Mouse (Mus musculus) naive thymus-derived CD4-positive, alpha-beta T cell, adult 2 months (primary cell): ENCODE measurements around the gene Tbc1d4.

ENCODE experiments used
- DNase-seq: peaks from one replicate; pipeline ENCODE4 v3.0.0-alpha.2; 2011; ENCODE audit warnings: low read depth

Gene Tbc1d4

DNA sequence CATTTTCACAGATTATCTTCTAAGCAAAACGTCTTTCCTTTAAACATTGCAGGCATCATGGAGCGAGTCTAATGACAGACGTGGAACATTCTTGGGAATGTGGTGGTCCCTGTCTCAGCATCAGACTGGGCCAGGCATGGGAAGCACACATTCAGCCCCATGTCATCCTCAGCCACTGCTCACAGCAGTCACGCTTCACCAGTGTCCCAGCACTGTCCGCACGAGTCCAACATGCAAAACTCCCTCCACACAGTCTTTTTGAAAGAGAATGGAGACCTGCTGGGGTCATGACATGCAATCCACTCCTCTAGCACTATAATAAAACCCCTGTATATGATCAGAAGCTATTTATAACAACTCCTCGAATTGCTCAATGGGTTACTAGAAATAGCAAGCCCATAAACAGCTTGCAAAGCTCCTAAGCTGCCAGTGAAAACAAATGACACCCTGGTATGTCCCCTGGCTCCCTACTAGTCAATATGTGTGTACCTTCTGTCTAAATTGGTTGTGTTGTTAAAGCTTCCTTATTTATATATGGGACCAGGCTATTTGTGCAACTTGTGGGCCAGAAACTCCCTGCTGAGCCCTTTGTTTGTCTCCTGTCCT lies 76.8 kb downstream of the Tbc1d4 start:
- no peak for DNase-seq

DNA sequence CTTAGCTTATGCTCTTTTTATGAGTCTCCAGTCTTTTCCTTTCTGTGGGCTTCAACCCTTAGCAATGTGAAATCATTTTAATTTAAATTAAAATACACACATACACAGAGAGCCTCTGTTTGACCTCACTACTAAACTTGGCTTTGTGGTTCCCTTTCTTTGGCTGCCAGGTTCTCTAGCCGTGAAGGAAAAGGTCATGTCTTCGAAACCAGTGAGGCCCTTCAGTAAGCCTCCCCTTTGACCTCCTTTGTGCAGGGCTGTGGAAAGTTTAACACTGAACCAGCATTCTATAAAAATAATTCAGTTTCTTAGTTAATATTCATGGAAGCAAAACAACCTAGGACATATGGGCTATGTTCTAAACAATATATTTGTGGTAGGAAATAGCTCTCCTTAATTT lies 78.5 kb downstream of the Tbc1d4 start:
- no peak for DNase-seq

DNA sequence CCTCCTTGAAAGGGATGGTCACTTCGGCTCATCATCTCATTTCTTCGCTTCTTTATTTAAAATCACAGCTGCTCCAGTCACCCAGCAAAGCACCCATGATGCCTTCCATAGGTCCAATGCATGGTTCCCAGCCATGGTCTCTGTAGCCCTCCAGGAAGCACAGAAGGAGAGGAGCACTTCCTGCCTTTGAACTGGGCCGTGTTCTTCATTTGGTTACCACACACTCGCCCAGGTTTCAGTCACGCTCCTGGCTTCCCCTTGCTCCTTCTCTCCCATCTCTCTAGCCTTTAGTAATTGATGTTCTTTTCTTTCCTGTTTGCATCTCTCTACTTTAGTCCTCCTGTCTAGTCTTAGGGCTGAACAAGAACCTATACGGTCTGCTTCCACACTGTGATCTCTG lies 79.8 kb downstream of the Tbc1d4 start:
- DNase-seq: no peak

DNA sequence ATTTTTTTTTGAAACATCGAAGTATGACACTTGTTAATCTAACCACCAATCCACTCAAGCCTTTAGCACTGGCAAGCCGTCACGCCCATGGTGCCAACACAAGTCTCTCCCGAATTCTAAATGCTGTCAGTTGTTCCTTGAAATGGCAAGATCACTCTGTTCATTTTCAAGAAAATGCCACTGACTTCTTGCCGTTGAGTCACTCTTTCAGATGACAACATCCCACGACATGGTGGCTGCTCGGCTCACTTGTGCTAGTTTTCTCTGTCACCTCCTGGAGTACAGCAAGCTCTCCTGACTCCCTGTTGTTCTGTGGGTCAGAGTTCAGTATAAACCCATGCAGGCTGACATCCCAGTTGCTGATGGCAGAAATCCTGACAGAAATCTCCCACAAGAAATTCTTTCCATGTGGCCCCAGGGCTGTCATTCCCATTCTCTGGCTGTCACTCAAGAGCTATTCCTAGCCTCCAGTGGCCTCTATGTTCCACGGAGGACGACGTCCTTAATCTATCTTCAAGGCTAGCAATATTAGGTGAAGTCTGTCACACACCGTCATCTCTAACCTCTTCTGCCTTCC lies 81.5 kb downstream of the Tbc1d4 start:
- no peak for DNase-seq

DNA sequence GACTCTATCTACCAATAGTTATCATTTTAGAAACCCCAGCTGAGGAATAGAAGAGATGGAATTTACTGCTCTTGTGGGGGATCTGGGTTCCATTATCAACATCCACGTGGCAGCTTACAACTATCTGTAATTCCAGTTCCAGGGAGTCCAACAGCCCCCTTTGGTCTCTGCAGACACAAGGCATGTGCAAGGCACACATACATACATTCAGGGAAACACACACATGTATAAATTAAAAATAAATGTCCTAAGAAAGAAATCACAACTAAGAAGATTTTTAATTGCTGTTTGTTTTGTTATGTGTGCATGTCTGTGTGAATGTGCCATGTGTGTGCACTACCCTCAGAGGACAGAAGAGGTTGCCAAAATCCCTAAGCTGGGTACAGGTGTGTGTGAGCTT lies 82.5 kb downstream of the Tbc1d4 start:
- DNase-seq: no peak

DNA sequence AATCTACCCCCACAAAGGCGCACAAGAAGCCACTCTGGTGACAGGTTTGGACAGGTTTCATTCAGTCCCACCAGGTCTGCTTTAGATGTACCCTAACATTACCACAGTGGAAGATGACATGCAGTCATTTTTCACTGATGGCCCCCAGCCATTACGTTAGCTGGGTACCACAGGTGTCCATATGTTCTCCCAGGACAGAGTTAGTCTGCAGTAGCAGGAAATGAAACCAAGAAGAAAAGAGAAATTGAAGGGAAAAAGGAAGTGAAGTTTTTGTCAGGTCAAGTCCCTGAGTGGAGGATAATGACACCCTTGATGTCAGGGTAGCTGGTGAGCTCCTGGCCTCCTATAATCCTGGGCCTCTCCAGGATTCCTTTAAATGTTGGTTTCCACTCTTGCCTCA lies 89.0 kb downstream of the Tbc1d4 start:
- no peak for DNase-seq

DNA sequence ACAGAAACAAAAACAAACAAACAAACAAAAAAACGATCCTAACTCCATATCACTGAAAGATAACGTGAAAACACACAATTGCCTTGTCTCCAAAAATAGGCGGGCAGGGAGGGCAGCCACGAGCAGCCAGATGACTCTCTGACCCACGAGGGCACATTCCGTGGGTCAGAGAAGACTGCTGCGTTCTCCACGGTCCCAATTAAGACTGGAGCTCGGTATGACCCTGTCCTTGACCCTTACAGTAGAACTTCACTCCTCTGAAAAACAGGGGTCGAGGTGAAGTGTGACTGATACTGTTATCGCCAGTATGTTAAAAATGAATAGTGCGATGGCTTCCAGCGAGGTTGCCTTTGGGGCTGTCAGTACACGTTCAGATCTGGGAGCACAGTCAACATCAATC lies 90.7 kb downstream of the Tbc1d4 start:
- DNase-seq: no peak

DNA sequence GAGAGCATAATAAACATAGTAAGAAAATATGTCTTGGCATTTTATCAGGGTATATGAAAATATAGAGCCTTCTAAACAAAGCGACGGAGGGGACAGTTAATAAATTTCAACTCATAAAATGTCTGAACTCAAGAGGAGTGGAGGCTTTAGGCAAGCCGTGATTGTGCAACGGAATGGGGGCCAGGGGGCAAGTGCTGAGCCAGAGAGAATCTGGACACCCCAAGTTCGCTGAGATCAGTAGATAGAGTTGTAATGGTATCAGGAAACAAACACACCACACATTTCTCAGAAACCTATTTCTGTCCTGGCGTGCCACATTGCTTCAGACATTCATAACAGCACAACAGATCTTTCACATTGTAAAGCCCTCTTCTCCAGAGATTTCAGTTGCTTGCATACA lies 91.2 kb downstream of the Tbc1d4 start:
- DNase-seq: no peak

DNA sequence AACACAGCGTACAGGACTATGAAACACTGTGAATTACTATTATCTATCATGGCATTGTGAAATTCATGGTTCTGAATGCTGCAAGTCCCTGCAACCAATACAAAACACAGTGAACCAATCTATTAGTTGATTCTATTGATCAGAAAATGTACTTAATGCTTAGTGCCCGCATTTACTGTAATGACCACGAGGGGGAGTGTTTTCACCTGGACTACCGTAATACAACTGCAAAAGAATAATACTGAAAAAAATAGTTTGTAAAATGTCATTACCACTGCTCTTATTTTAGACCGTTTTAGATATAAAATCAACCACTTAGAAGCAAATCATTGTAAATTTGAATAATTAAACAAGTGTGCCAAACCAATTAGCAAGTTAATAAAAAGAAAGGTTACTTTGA lies 91.7 kb downstream of the Tbc1d4 start:
- peak; percentile 62 for DNase-seq

DNA sequence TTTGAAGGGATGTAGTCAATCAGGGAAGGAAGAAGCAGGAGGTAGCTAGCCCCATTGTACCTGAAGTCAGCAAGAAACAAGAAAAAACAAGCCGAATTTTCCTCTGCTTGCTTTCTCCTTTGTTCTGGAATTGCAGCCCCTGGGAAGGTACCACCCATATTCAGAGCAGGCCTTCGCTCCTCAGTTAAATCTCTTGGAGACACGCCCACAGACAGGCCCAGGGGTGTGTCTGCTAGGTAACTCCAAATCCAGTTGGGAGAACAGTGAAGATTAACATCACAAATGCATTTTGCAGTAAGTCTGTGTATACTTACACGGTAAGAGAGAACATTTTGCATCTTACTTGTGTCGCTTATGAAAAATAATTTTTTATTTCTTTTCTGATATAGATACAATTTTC lies 92.1 kb downstream of the Tbc1d4 start:
- DNase-seq: no peak

DNA sequence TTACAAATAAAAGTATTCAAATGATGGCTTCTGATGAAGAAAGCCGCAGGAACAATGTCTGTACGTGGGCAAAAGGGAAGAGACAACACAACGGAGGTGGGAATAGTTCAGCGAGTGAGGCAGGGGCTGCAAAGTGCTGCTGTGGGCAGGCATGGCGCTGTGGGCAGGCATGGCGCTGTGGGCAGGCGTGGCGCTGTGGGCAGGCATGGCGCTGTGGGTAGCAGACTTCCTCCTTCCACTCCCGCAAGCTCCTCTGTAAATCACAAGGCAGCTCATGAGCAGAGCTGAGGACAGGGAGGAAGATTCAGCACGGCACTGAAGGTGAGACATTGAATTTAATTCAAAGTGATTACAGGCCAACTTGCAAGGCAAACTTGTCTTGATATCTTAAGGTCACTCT lies 93.0 kb downstream of the Tbc1d4 start:
- no peak for DNase-seq

DNA sequence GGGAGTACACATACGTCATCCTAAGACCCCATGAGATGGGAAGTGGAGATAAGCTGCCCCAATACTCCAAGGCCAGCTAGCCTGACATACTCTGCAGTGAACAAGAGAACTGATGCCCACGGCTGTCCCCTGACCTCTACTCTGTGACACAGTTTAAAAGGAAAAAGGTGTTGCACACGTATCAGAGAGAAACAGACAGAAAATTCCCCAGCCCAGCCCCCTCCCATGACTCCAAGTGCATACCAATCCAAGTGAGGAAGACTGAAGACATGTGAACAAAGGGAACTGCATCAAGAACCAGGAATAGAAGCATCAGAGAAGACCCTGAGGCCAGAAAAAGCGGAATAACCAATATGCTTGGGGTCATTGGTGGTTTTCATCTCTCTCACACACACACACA lies 93.7 kb downstream of the Tbc1d4 start:
- no peak for DNase-seq

DNA sequence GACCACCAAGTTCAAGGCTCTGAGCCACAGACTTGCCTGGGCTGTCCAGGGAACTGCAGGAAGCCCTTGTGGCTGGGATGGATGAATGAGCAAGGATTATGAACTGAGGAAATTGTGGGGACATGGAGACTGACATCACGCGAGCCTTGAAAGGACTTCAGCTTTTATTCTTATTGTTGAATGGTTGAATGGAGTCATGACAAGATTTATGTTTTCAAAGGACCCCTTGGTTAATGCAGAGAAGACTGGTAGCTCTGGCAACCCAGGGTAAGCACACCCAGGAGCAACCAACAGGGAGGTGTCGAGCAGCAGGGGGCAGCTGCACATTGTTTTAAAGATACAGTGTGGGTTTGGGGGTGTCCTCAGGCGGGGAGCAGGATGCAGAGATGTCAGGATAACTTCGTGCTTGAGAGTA lies 94.4 kb downstream of the Tbc1d4 start:
- no peak for DNase-seq

DNA sequence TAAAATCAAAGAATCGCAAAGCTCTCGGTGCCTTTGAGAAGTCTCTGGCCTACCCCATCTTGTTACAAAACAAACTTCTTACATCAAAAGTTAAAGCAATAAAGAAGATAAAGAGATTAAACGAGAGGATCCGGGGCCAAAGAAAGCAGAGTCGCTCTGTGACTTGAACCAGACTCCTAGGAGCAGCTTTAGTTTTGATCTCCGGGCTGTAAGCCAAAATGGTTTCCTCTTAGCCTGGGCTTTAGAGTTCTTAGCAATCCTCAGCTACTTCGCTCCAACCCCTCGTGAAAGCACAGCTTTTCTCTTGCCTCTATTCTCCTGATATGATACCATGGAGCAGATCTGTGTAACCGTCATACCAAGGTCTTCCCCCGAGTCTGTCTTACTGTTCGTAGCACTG lies 95.8 kb downstream of the Tbc1d4 start:
- peak; percentile 18 for DNase-seq

DNA sequence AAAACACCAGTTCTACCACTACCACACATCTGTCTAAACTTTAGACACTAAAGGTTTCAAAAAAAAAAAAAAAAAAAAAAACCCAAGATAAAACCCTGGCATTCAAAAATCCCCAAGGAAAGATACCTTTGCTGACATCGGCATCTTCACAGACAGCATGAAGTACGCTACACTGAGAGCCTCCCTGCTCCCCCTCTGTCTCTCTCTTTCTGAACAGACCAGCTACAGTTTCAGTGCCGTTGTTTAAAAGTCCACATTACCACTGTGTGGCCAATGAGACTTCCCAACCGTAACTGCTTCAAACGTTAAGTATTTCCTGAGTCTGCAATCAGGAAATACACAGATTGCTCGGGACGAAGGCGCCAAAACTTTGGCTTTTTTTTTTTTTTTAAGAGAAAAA lies 97.6 kb downstream of the Tbc1d4 start:
- no peak for DNase-seq

DNA sequence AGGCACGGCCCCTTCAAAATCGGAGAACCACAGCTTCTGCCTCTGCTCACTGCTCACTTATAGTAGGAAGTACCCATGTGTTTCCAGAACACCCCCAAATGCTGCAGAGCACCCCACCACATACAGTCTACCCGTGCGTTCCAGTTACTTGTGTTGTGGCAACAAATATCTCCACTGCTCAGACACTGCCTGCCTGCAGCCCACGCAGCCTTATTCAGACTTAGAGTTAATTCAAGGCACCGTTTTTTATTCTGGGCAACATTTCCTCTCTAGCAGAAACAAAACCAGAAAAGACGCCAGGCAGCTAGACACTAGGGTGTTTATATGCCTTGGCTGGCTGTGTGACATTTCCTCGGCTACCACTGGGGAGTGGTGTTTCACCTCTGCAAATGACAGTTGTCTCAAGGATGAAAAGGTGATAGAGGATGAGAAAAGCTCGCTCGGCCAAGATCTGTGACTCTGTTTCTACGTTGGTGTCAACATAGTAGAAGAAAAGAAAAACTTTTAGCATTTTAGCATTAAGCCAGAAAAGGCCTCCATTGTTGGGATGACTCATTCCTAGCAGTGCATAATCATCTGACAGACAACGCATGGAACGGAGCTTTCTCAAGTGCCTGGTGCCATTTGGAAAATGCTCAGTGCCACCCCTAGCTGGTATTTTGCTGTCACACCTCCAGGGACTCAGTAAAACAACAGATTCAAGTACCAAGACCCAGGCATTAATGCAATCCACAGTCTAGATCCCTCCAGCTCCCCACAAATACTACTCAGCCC lies 98.3 kb downstream of the Tbc1d4 start:
- peak; percentile 63 for DNase-seq

DNA sequence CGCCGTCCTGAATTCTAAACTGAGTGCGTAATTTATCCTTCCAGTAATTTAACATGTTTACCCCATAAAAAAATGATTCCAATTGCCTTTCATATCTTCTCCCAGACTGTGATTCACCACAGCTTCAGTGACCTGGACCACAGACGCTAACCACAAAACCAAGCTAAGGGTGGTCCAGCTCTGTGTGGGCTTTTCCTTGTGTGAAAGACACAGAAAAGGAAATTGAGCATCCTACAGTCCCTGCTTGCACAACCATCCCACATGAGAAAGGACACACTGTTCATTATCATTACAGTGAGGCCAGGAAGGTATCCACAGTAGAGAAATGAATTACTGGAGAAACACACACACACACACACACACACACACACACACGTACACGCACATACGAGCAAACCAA lies 99.2 kb downstream of the Tbc1d4 start:
- DNase-seq: no peak

DNA sequence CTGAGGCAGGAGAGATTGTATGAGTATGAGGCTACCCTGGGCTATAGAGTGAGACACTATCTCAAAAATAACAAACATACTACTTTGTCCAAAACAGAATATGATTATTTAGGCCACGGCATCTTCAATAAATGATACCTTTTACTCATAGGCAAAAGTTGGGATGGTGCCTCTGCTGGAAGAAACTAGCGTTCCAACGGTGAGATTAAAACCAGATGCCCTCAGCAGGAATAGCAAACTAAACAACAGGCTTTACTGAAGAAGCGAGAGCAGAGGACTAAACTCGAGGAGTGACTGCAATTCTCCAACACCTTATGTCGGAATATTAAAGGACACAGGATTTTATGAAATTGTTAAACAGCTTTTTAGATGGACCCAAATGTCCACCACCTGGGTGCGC lies 101.0 kb downstream of the Tbc1d4 start:
- DNase-seq: no peak

DNA sequence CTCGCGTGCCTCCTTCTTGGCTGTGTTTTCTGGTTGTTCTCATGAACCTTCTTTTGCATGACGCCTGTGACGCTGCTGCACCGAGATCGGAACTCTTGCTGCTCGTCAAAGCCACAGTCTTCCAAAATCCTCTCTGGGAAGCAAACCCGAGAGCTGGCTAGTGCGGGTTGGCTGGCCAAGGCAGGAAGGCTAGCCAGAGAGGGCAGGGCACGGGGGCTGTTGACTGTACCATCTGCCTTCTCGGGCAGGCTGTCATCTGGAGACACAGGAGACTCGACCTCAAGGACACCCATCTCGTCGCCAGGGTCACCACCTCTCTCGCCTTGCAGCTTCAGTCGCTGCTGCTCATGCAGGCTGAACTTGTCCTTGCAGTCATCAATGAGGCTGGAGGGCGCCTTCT lies 101.8 kb downstream of the Tbc1d4 start:
- no peak for DNase-seq

DNA sequence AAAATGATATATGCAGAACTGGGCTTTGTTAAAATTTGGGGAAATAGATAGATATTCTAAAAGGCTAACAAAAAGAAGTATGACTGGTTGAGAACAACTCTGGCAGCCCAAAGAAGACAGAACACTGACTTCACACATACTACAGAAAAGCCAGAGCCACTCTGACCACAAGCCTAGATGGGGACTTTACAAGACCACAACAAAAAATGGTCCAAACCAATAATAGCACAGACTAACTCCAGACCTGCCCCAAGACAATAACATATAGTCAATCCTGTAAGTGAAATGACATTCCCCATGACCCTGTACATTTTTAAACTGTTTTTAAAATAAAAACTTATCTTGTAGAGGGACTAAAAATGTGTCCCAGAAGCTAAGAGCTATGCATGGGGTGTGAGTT lies 103.2 kb downstream of the Tbc1d4 start:
- DNase-seq: no peak

DNA sequence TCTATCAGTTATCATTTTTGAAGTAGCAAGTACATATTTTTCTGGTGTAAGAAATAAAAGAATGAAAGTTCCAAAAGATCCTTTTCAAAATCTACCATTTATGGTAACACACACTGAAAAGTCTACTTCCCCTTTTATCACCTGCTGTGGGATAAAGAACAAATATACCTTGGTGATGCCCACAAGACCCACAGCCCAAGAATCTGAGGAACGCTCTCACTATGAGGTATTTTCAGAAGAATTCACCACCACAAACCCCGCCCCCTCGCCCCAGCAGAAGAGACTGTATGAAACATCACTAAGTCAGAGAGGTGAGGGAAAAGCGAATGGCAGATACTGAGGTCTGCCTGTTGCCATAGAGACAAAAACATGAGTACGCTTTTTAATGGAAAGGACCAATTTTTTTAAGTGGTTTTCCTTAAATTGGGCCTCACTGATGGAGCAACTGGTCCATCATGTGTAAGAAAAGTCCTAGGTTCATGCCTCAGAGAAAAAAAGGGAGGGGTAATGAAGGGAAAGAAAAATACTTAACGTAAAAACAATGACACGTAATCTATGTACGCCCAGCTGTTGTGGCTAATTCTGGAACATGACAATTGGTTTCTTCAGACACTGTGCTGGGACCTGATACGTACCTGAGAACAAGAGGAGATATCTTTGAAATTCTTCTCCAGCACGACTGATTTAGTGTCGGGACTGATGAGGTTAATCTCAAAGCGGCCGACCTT lies 104.4 kb downstream of the Tbc1d4 start:
- DNase-seq: peak; percentile 33

DNA sequence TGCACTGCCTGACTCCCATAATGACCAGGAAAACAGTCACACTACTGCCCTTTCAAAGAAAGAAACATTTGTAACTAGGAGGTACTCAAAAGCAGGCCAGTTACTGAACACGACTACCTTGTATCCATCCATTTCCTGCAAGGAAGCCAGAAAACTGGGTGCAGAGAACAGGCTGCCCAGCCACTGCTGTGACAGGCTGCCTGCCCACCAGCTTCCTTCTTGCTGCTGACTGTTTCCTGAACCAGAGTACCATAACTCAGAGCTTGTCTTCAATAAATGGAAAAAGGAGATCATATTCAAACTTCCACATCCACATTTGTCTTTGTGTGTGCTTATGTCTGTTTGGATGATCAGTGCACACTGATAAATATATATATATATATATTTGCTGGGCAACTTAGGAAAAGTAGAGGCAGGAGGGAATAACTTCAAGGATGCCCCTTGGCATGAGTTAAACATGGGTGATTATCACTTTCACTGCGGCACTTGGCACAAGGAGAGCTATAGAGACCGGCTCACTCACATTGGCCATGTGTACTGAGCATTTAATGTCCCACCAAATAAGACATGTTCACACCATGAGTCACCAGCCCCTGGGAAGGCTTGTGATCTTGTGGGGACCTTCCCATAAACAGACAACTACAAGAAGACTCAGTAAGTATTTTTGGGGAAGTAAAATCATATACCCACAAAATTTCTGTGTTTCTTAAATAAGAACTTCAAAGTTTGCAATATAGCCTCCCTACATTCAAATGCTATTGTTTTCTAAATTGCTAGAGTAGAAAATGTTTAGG lies 105.6 kb downstream of the Tbc1d4 start:
- no peak for DNase-seq
